17 mouse cellular contexts compared by ENCODE assay signal in the genomic region with DNA sequence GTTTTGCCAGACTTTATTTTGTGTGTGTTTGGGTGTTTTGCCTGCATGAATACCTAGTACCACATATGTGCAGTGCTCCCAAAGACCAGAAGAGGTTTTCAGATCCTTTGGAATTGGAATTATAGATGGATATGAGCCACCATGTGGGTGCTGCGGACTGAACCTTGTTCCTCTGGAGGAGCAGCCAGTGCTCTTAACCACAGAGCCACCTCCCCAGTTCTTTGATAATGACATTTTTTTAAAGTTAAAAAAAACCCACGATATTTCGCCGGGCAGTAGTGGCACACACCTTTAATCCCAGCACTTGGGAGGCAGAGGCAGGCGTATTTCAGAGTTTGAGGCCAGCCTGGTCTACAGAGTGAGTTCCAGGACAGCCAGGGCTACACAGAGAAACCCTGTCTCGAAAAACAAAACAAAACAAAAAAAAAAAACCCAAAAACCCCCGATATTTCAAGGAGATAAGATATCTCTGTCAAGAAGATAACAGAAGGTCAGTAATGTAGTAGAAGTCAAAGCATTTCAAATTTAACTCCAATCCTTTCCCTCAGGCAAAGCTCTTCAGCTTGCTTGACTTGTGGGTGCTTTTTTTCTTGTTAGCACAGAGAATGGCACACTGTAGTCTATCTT. TPM values are rescaled to one million over a fixed set of nuclear protein-coding genes. Genes with fewer than 3 reads are reported as not detected.
A peak's percentile ranks its signal among the peaks of the same experiment; 100 is the strongest.
DNase-seq lines count a peak whose midpoint lies in the region; TF ChIP-seq lines count a peak whose summit lies in the region.
"Had no signal": no experiment of that assay in that cellular context is flagged by ENCODE, and none has a peak within 500 bp of the region (broad histone marks: within the 10 kb centered on the region; RNA-seq: fewer than 3 reads in every experiment).

No protein-coding gene starts in this region.

- peak overlapping the region; percentile 5 to 6; a peak in 2 of 4 replicates for H3K4me3 ChIP-seq in MEL (ENCODE audit: control insufficient read depth in 1 of 2, insufficient read depth in 1 of 2, low read depth in 2 of 2, low read length in 2 of 2)

- H3K9me3 ChIP-seq in MEL (replicated peaks; ENCODE audit: insufficient read depth, low read length) = no peaks in the 10 kb centered on the region
- H3K9me3 ChIP-seq: G1E had no signal

- peaks cover 0 to 29% of the 10 kb centered on the region in 2 experiments; a peak in 2 of 4 replicates for H3K36me3 ChIP-seq in MEL (ENCODE audit: control insufficient read depth in 1 of 2, insufficient read depth in 2 of 2, low read length in 2 of 2)

- no peaks in the 10 kb centered on the region for H3K79me2 ChIP-seq in MEL (ENCODE audit: control insufficient read depth, insufficient read depth, low read length, poor library complexity)

- DNase-seq in MEL (ENCODE audit: low read depth, low spot score) = peak; percentile 68
- DNase-seq in heart, adult 8-10 months (ENCODE audit: low spot score) = no peak
- DNase-seq: adrenal gland, adult 2 months; adrenal gland, adult 8-10 months; adrenal gland, postnatal 10 days; adrenal gland, postnatal 14 days; adrenal gland, postnatal 25 days; adrenal gland, postnatal 36 days; B cell, adult 2 months; cerebellum, adult 11 months; cerebellum, adult 11-12 months; cerebellum, adult 18-20 months; cerebellum, adult 2 months; cerebellum, adult 8-10 months had no signal

- no peaks in the 10 kb centered on the region for H3K27me3 ChIP-seq in MEL (ENCODE audit: control insufficient read depth in 1 of 2, insufficient read depth in 2 of 2, low read length in 2 of 2)
- H3K27me3 ChIP-seq: CH12.LX, Patski had no signal

- peak overlapping the region; percentile 34; the same call in 1 of the 2 replicates for H3K9ac ChIP-seq in MEL (ENCODE audit: control insufficient read depth, low read depth, low read length, poor library complexity, severe bottlenecking)

- H3K4me1 ChIP-seq in MEL (ENCODE audit: control insufficient read depth in 1 of 2, insufficient read depth in 2 of 2, low read length in 2 of 2) = peaks cover 18 to 37% of the 10 kb centered on the region in 2 experiments

- no peak for TF ChIP-seq POLR2A in MEL (IDR thresholded peaks at IDR 0.05; ENCODE audit: control insufficient read depth in 1 of 2, insufficient read depth in 1 of 2, low read depth in 1 of 2, low read length in 2 of 2, poor library complexity in 1 of 2)

- peak overlapping the region; percentile 38; the same call in 1 of the 2 replicates for H3K27ac ChIP-seq in MEL (ENCODE audit: control insufficient read depth, low read depth, low read length)

- TF ChIP-seq EP300 in MEL (IDR thresholded peaks at IDR 0.05; ENCODE audit: low read depth in 1 of 2, low read length in 2 of 2) = no peak; a peak in 2 of 4 replicates

- no peak for TF ChIP-seq CTCF in MEL (IDR thresholded peaks at IDR 0.05 in 2 of 3, conservative IDR thresholded peaks at IDR 0.05 in 1 of 3; ENCODE audit: control insufficient read depth in 1 of 3, insufficient read depth in 1 of 3, low read depth in 2 of 3, low read length in 3 of 3, poor library complexity in 1 of 3, severe bottlenecking in 1 of 3)

- TF ChIP-seq RAD21 in MEL (IDR thresholded peaks at IDR 0.05; ENCODE audit: low read depth, low read length) = no peak

TF ChIP-seq in MEL, 35 proteins besides CTCF, POLR2A, EP300 and RAD21:
- TF ChIP-seq KAT2A (conservative IDR thresholded peaks at IDR 0.05; ENCODE audit: low read depth, low read length) = no peak
- no peak for TF ChIP-seq JUND (IDR thresholded peaks at IDR 0.05; ENCODE audit: low read depth, low read length)
- TF ChIP-seq ZNF384 (IDR thresholded peaks at IDR 0.05; ENCODE audit: low read depth, low read length) = peak; percentile 95
- TF ChIP-seq SIN3A (IDR thresholded peaks at IDR 0.05; ENCODE audit: low read length) = peak; percentile 55; the same call in 1 of the 2 replicates
- no peak for TF ChIP-seq GABPA (IDR thresholded peaks at IDR 0.05; ENCODE audit: low read depth, low read length)
- TF ChIP-seq ELF1 (IDR thresholded peaks at IDR 0.05; ENCODE audit: low read depth, low read length) = 0 out of 2 replicates have a peak, but pooled peaks have one; percentile 12
- TF ChIP-seq MYB (IDR thresholded peaks at IDR 0.05; ENCODE audit: low read depth, low read length) = no peak
- TF ChIP-seq MXI1 (IDR thresholded peaks at IDR 0.05; ENCODE audit: low read depth, low read length) = peak; percentile 68
- peak; percentile 77 for TF ChIP-seq GATA1 (IDR thresholded peaks at IDR 0.05; ENCODE audit: low read depth, low read length)
- TF ChIP-seq E2F4 (IDR thresholded peaks at IDR 0.05; ENCODE audit: borderline replicate concordance, low read depth, low read length) = no peak
- TF ChIP-seq MAX (IDR thresholded peaks at IDR 0.05; ENCODE audit: low read length) = 0 out of 2 replicates have a peak, but pooled peaks have one; percentile 6
- TF ChIP-seq MYC (IDR thresholded peaks at IDR 0.05; ENCODE audit: low read depth, low read length) = no peak

RNA-seq across cellular contexts. Expression of a gene that starts 6.9 kb away (rescaled TPM):
- total RNA-seq in MEL (2012; rRNA removed) = 110 and 153 TPM in 2 replicates
- 100 to 1,000 TPM; 184 to 324 TPM for polyA plus RNA-seq in MEL (2012; ENCODE audit: insufficient read depth in 1 of 2, insufficient read length in 2 of 2, low read depth in 1 of 2, low replicate concordance in 2 of 2, missing spikeins in 1 of 2)
- 100 to 1,000 TPM in 3 of 4 experiments, 10 to 100 TPM in 1; 99.6 to 118 (median 111) TPM for total RNA-seq in heart, adult 8-10 months (2022)

RNA-seq across cellular contexts. Expression of a gene that starts 38.5 kb away (rescaled TPM):
- total RNA-seq in MEL (2012; rRNA removed) = 143 and 150 TPM in 2 replicates
- polyA plus RNA-seq in MEL (2012; ENCODE audit: insufficient read depth in 1 of 2, insufficient read length in 2 of 2, low read depth in 1 of 2, low replicate concordance in 2 of 2, missing spikeins in 1 of 2) = 100 to 1,000 TPM; 186 to 347 TPM
- total RNA-seq in heart, adult 8-10 months (2022) = 10 to 100 TPM; 51.6 to 64.2 (median 60.8) TPM

RNA-seq across cellular contexts. Expression of a gene that starts 43.7 kb away (rescaled TPM):
- 9.4 and 10.1 TPM in 2 replicates for total RNA-seq in MEL (2012; rRNA removed)
- 1 to 10 TPM in 1 of 2 experiments, not detected in 1; 9.5 TPM for polyA plus RNA-seq in MEL (2012; ENCODE audit: insufficient read depth in 1 of 2, insufficient read length in 2 of 2, low read depth in 1 of 2, low replicate concordance in 2 of 2, missing spikeins in 1 of 2)
- 10 to 100 TPM; 26.4 to 28.9 (median 27.6) TPM for total RNA-seq in heart, adult 8-10 months (2022)

RNA-seq across cellular contexts. Expression of a gene that starts 55.3 kb away (rescaled TPM):
- total RNA-seq in MEL (2012; rRNA removed) = 0.88 and 1.2 TPM in 2 replicates
- polyA plus RNA-seq in MEL (2012; ENCODE audit: insufficient read depth in 1 of 2, insufficient read length in 2 of 2, low read depth in 1 of 2, low replicate concordance in 2 of 2, missing spikeins in 1 of 2) = 1 to 10 TPM in 1 of 2 experiments, not detected in 1; 1.1 TPM
- 1 to 10 TPM in 2 of 4 experiments, under 1 TPM in 2; 0.85 to 4.1 (median 1.4) TPM for total RNA-seq in heart, adult 8-10 months (2022)
